Mouse (Mus musculus): Measurements from ENCODE around the gene Trim41. TPM values are rescaled to one million over a fixed set of nuclear protein-coding genes. Genes with fewer than 3 reads are reported as not detected.
A peak's percentile ranks its signal among the peaks of the same experiment; 100 is the strongest.
"Not testable (repeated sequence)": the region's sequence is repeated elsewhere in the genome, so short reads cannot be mapped to it uniquely, and the experiment has no call there.

The Trim41 gene
- total RNA-seq, 4 experiments from 2014 or later: 13.7 to 25.0 (median 20.8) TPM

GRCm38 (mm10) chr11:48791894-48792293, 25.3 kb downstream of the Trim41 start:
- not testable (repeated sequence) for DNase-seq (ENCODE audit: low spot score in 2 of 2)

GRCm38 (mm10) chr11:48790946-48791345, 26.2 kb downstream of the Trim41 start:
- DNase-seq (ENCODE audit: low spot score in 2 of 2): no peak

- DNase-seq (ENCODE audit: low spot score in 2 of 2): peak; percentile 80 to 81
Observed at GRCm38 (mm10) chr11:48789973-48790823, 27.0 kb downstream of the Trim41 start.

GRCm38 (mm10) chr11:48789215-48789614, 27.9 kb downstream of the Trim41 start:
- no peak for DNase-seq (ENCODE audit: low spot score in 2 of 2)

GRCm38 (mm10) chr11:48788311-48789089, 28.7 kb downstream of the Trim41 start:
- peak; percentile 56 to 59 for DNase-seq (ENCODE audit: low spot score in 2 of 2)

- DNase-seq (ENCODE audit: low spot score in 2 of 2): no peak
Observed at GRCm38 (mm10) chr11:48787455-48788211, 29.5 kb downstream of the Trim41 start.

GRCm38 (mm10) chr11:48782243-48782642, 34.9 kb downstream of the Trim41 start:
- no peak for DNase-seq (ENCODE audit: low spot score in 2 of 2)

- DNase-seq (ENCODE audit: low spot score in 2 of 2): no peak
Observed at GRCm38 (mm10) chr11:48779450-48779849, 37.7 kb downstream of the Trim41 start.

GRCm38 (mm10) chr11:48777303-48777702, 39.9 kb downstream of the Trim41 start:
- no peak for DNase-seq (ENCODE audit: low spot score in 2 of 2)

- DNase-seq (ENCODE audit: low spot score in 2 of 2): no peak
Observed at GRCm38 (mm10) chr11:48776664-48777063, 40.5 kb downstream of the Trim41 start.

GRCm38 (mm10) chr11:48775483-48775882, 41.7 kb downstream of the Trim41 start:
- DNase-seq (ENCODE audit: low spot score in 2 of 2): peak; percentile 25 to 33

GRCm38 (mm10) chr11:48774443-48775298, 42.5 kb downstream of the Trim41 start:
- no peak for DNase-seq (ENCODE audit: low spot score in 2 of 2)

GRCm38 (mm10) chr11:48771691-48772090, 45.5 kb downstream of the Trim41 start:
- DNase-seq (ENCODE audit: low spot score in 2 of 2): no peak

- no peak for DNase-seq (ENCODE audit: low spot score in 2 of 2)
Observed at GRCm38 (mm10) chr11:48767195-48767876, 49.8 kb downstream of the Trim41 start.

- DNase-seq (ENCODE audit: low spot score in 2 of 2): no peak
Observed at GRCm38 (mm10) chr11:48764119-48764518, 53.0 kb downstream of the Trim41 start.

GRCm38 (mm10) chr11:48759021-48759420, 58.1 kb downstream of the Trim41 start:
- DNase-seq (ENCODE audit: low spot score in 2 of 2): no peak

Data from gastrocnemius, adult 8-10 months (tissue).